Mouse (Mus musculus): ENCODE results near the gene Teddm2.
"Not testable (repeated sequence)": the region's sequence is repeated elsewhere in the genome, so short reads cannot be mapped to it uniquely, and the experiment has no call there.

The Teddm2 gene

DNA sequence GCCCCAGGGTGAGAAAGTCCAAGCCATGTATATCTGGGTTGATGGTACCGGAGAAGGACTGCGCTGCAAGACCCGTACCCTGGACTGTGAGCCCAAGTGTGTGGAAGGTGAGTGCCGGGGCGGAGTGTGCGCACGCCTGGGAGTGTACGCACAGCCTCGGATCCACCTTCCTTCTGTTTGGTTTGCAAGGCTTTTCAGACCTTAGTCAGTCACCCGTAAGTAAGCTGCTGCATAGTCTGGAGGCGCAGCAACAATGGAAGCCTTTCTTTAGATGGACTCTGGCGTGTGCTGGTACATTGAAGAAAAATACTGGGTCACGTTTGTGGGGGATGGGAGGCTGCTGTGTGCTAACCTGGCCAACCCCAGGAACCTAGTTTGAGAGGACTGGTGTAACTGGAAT lies 3.0 kb upstream of the Teddm2 start:
- DNase-seq (ENCODE audit: low spot score) = no peak

GRCm38 (mm10) chr1:153900860-153901730 lies 1.1 kb upstream of the Teddm2 start:
- no peak for DNase-seq (ENCODE audit: low spot score)

DNA sequence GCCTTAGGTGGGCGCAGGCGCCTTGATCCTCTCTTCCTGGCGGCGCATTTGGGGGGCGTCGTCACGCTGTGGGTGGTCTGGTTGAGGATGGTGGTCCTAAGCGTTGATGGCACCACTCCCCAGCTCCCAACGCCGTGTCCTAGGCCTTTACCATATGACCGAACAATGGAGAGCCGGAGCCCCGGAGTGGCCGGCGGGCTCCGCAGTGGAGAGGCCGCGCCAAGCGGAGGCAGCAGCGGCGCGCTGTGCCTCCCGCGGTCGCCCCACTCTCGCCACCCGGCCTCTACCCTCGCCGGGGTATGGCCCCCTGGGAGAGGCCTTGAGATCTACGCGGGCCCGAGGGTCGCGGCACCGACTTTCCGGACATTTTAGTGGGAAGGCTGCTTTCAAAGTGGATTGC lies 353 bp upstream of the Teddm2 start:
- no peak for DNase-seq (ENCODE audit: low spot score)

DNA sequence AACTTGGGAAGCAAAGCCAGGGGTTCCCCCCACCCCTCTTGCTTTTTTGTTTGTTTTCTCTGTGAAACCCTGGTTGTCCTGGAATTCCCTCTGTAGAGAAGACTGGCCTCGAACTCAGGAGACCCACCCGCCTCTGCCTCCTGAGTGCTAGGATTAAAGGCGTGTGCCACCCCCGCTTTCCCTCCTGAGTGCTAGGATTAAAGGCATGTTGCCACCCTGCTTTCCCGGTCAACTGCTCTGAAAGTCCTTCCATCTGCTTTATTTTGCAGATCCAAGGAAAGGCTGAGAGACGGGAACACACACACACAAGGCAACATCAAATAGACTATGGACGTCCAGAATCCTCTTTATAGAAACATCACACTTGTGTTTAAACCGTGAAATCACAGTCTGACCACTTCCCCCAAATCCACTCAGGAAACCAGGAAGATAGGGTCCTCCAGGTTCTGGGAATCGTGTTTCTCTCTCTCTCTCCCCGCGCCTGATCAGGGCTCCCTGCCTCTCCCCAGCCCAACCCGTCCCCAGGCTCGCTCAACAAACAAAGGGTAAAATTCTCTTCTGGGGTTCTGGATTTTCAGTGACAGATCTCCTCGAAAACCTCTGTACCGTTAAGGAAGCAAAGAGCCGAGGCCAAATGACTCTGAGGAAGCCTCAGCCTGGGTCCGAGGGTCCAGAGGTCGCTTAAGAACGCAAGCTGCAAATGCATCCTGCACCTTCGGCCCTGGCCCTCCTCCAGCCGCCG lies 868 bp downstream of the Teddm2 start:
- DNase-seq (ENCODE audit: low spot score) = no peak

DNA sequence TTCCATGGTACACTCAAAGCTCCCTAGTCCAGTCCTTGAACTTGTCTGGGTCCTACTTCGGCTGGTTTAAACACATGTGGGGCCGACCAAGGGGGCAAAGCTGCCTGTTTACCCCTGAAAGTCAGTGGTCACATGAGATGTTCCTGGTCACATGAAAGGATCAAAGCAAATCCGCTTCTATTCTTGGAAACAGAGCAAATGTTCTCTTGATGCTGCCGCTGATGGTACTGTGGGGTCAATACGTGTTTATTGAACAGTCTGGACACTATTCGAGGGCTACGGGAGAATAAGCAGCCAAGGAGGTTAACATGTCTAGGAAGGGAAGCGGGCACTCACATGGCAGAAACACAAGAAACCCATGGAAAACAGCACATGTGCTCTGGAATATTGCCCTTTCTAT lies 2.8 kb downstream of the Teddm2 start:
- DNase-seq (ENCODE audit: low spot score) = no peak

- DNase-seq (ENCODE audit: low spot score) = peak; percentile 79
Observed at GRCm38 (mm10) chr1:153894979-153895378, 5.0 kb downstream of the Teddm2 start.

- no peak for DNase-seq (ENCODE audit: low spot score)
Observed at GRCm38 (mm10) chr1:153894201-153894893, 5.7 kb downstream of the Teddm2 start.

DNA sequence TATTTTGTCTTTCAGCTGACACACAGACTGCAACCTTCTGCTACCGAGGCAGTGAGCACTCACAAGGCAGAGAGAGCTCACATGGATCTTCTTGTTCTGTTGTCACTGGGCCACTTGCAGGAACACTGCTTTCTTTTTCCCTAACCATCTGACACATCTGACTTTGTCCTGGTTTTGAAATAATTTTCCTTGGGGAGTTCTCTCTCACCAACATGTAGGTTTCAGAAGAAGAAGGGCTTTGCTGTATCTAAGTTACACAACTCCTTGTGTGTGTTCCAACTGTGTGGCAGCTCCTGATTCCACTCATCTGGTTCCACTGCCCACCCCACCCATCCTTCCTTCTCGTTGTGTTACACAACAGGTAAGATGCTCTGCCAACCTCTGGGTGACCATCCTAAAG lies 6.3 kb downstream of the Teddm2 start:
- no peak for DNase-seq (ENCODE audit: low spot score)

- DNase-seq (ENCODE audit: low spot score) = no peak
Observed at GRCm38 (mm10) chr1:153891442-153891841, 8.6 kb downstream of the Teddm2 start, which contains the start of gene Teddm1a. Gene Teddm1a, plus strand, starts transcription at chr1:153891742.

GRCm38 (mm10) chr1:153890121-153890520 lies 9.9 kb downstream of the Teddm2 start:
- no peak for DNase-seq (ENCODE audit: low spot score)

GRCm38 (mm10) chr1:153886024-153886633 lies 13.9 kb downstream of the Teddm2 start:
- DNase-seq (ENCODE audit: low spot score) = no peak

GRCm38 (mm10) chr1:153880391-153880790 lies 19.6 kb downstream of the Teddm2 start:
- DNase-seq (ENCODE audit: low spot score) = not testable (repeated sequence)

- DNase-seq (ENCODE audit: low spot score) = no peak
Observed at GRCm38 (mm10) chr1:153874045-153874444, 26.0 kb downstream of the Teddm2 start, which contains the start of gene Teddm1b. Gene Teddm1b, plus strand, starts transcription at chr1:153874345.

- no peak for DNase-seq (ENCODE audit: low spot score)
Observed at GRCm38 (mm10) chr1:153855946-153856345, 44.1 kb downstream of the Teddm2 start.

- not testable (repeated sequence) for DNase-seq (ENCODE audit: low spot score)
Observed at GRCm38 (mm10) chr1:153852696-153853095, 47.3 kb downstream of the Teddm2 start.

GRCm38 (mm10) chr1:153846867-153847266 lies 53.2 kb downstream of the Teddm2 start:
- no peak for DNase-seq (ENCODE audit: low spot score)

DNA sequence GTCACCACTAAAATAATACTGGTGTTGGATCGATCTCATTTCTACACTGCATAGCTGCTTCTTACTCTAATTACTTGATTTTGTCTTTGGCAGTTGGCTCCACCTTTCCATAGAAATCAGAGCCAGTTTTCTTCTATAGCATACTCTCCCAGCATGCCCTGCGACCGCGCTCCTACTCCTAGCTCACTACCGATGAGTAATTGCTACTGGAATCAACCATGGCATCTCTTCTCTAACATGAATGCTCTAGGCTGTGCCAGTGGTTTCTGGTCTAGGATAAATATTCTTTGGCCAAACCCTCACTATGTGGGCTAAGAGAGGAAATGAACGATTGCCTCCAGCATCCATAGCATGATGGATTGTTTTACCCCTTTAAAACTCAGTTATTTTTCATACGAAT lies 53.6 kb downstream of the Teddm2 start:
- no peak for DNase-seq (ENCODE audit: low spot score)

GRCm38 (mm10) chr1:153844042-153844441 lies 56.0 kb downstream of the Teddm2 start, which contains the start of gene Rgsl1:
Gene Rgsl1, minus strand, starts transcription at chr1:153844142.
- no peak for DNase-seq (ENCODE audit: low spot score)

DNA sequence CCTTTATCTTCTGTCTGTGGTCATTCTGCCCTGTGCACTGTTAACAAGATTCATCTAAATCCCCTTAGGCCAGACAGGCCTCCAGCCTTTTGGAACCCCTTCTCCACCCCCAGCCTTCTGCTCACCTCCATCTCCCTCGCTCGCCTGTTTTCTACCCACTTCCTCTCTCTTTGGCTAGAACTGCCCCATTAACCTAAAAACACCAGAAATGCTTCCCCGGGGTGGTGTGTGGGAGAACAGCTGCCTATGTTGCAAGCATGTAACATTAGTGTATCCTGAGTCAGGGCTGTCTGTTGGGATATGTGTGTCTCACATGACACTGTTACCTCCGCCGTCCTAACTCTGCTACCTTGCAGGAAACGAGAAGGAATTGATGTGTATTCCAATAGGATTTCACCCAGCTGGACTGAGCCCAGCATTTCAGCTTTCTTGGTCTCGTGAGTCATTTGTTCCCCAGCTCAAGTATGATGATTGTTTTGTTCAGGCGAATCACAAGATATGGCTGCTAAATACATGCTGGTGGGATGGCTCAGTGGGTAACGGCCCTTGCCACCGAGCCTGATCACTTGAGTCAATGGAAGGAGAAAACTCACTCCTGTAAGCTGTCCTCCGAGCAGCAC lies 57.8 kb downstream of the Teddm2 start:
- DNase-seq (ENCODE audit: low spot score) = no peak

DNA sequence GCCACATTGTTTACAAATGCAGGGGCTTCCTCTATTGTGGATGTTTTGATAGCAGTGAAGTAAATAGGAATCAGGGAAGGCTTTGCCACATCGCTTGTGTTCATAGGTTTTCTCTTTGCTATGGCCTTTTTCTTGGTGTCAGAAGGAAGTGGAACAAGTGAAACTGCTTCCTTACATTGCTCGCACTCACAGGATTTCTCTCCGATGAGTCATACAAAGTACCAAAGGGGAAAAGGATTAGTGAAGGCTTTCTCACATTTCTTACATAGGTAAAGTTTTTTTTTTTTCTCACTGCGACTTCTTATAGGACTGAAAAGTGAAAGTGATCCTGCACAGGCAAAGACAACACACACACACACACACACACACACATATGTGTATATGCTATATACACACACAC lies 64.0 kb downstream of the Teddm2 start:
- DNase-seq (ENCODE audit: low spot score) = no peak

GRCm38 (mm10) chr1:153830746-153831145 lies 69.3 kb downstream of the Teddm2 start:
- DNase-seq (ENCODE audit: low spot score) = no peak
